Mouse (Mus musculus) left cerebral cortex, adult 11 months (tissue): Measurements from ENCODE around the gene Rps23.
A peak's percentile ranks its signal among the peaks of the same experiment; 100 is the strongest.

Experiments
- DNase-seq: peaks from one replicate; pipeline ENCODE4 v3.0.0; 2022; ENCODE audit warnings: low spot score

The Rps23 gene

GRCm38 (mm10) chr13:90933256-90933655, 10.5 kb downstream of the Rps23 start:
- no peak for DNase-seq

- DNase-seq: no peak
These were observed 13.1 kb downstream of the Rps23 start for GRCm38 (mm10) chr13:90935852-90936251.

DNA sequence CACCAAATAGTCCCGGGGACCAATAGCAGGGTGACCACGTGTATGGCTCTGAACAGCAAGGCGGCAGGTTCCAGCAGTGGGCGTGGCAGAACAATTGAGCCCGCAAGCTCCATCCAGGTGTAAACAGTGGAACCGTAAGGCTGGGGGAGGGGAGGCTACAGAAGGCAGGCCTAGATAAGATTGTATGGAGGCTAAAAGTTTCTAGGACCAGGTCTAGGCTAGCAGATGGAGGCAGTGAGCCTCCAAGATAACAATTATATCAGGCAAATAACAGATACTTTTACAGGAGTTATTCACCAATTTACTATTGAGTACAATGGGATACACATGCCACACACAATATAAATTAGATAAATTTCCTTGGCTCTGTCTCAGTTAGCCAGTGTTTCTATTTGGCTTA, 16.4 kb downstream of the Rps23 start:
- no peak for DNase-seq

DNA sequence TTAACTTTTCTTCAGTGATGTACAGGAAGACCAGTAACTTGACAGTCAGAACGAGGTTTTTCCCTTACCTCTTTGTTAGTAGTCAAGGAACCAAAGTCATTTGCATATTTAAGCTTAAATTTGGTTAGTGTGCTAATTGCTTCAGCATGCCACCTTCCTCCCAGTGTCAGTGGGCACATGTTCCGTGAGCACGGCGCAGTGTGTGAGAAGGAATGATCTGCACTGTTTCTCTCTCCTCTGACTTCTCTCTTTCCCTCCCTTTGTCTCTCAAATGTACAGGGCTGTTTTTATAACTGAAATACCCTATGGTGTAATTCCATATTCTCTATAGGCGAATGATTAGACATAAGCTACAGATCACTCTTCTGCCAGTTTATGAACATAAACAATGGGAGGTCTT, 16.8 kb downstream of the Rps23 start:
- DNase-seq: no peak

- DNase-seq: no peak
These were observed 36.1 kb downstream of the Rps23 start for GRCm38 (mm10) chr13:90958894-90959293.

GRCm38 (mm10) chr13:90960591-90960990, 37.8 kb downstream of the Rps23 start:
- DNase-seq: no peak

DNA sequence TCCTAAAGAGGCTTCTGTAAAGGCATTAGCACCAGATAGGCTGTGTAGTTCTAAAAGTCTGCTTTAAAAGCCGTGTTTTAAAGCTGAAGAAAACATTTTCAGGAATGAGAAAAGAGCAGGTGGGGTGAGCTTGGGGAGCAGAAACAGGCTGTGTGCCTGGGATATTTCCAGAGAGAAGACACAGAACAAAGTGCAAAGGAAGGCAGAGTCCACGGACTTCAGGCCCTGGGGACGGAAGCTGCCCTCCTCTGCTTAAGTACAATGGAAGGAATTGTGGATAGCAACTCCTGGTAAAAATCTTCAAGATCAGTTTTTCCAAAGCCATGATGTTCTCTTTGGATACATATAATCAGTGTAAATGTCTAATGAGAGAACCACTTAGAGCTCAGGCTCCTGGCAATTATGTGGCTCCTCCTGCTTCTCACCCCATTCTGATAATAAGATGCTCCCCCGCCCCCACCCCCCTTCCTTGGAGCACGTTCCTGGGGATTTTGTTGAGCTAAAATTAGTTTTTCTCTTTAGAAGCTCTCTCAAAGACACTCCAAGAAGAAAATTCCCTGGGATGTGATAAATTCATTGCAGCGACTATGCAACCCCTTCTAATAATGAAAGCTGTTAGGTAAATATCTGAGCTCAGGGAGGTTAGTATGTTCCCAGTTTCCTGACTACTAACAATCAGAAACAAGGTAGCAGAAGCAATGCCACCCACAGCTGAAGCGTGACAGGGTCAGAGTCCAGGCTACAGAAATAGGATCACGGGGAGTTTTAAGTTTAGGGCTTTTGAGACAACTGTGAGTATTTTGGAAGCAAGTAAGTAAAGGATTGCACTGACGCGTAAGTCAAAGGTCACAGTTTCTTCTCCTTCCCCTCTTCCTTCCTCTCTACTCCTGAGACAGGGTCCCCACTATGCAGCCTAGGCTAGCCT, 40.3 kb downstream of the Rps23 start:
- no peak for DNase-seq

DNA sequence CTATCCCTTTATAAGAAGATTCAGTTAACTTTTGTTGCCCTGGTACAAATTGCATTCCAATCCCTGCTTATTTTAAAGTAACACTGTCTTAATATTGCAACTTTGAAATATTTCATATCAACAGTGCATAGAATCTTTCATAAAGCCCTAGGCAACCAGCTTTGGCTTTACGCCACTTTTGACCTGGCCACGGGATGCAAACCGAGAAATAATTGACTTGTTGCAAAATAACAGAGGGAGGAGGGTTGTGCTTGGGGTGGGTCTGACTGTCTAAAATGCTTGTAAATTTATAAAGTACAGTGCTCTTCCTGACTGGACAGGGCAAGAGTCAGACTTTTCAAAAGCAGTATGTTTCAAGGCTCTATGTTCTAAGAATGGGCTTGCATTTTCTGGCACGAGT, 41.8 kb downstream of the Rps23 start:
- DNase-seq: no peak

DNA sequence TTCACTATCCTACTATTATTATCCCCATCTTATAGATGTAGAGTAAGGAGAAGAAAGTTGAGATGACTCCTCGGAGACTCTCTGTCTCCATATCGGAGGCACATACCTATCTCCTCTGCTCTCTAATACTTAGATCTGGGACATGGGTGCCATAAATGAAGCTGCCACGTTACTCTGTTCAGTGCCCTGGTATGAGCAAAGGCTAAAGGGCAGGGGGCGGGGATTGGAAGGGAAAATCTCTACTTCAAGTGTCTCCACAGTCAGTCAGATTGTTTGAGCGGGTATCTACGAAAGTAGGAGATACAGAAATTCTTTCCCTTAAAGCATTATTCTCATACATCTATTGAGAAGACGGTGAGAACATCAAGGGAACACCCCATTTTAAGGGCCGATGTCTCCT, 43.2 kb downstream of the Rps23 start:
- DNase-seq: no peak

DNA sequence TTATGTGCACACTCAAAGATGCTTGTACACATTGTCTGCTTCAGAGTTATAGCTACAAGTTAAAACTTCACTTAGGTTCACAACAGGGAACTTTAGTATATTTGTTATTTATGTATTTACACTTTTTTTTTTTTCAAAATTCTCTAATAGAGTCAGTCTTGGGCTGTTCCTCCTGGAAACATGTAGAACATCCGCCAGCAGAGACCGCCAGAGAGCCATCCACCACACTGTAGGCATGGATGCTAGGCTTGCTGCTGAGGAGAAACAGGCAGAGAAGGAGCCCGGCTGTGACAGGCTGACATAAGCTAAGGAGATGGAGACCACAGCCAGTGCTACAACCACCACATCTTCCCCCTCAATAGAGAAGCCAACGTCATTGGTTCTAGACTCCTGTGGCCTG, 44.7 kb downstream of the Rps23 start:
- DNase-seq: peak; percentile 79

DNA sequence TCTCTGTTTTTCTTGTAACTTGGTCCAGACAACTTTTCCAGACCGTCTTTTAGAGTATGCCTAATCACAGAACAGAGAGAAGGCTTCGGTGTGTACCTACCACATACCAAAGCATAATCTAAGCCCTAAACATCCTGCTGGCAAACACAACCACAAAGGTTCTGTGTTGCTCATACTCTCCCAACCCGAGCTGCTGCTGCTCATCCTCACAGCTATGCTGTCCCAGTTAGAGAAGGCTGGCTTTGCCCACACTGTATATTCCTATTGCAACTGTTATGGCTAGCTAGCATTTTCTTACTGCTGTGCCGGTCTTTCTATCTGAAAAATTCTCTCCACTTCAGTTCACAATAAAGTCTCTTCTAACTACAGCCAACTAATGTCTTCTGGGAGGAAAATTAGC, 46.2 kb downstream of the Rps23 start:
- no peak for DNase-seq

DNA sequence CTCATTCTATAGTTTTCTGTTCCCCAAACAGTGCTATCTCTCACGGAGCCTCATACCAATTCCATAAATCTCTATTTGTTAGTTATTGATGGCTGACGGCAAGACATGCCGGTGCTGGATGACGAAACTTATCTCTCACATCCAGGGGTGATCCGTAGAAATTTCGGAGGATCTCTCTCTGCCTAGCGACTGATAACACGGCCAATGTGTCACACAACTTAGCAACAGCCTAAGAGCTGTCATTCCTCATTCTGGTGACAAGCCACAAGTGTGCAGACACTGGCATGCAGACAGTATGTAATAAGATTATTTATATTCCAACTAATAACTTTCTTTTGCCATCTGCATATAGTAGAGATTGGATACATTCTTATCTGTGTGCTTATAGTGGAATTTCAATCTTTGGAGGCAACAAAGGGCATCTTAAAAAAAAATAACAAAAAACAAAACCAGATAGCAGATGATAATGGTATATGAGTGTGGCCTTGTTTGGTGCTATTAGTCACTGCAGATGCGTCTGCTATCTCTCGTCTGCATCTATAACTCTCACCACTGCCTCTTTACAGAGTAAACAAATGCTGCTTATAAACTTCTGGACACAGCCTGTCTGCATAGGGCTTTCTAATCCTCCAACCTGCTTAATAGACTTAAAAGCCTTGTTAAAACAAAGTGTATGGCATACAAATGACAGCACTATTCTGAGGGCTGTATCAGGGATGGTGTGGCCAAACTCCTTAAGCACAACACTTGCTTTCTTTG, 47.7 kb downstream of the Rps23 start:
- no peak for DNase-seq

- no peak for DNase-seq
These were observed 50.7 kb downstream of the Rps23 start for GRCm38 (mm10) chr13:90973409-90973808.
